Mouse (Mus musculus): ENCODE results near the gene Fam184b.

DNA sequence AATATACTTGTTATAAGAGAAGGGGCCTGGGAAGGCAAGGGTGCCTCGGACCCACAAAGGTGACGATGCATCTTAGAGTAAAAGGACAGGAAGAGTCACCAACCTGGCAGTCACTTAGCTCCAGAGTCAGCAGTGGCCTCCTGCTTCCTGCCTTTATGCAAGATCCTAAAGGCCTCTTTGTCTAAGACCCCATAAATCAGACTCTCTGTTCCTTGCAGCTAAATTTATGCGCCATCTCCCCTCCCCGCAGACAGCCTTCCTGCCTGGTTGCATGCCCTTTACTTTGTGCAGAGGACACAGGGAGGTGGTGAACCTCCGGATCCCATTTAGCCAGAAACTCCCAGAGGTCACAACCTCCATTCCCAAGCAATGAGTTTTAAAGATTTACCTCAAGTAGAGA is 66.6 kb downstream of the Fam184b start:
- TF ChIP-seq CTCF (IDR thresholded peaks at IDR 0.05; ENCODE audit: borderline replicate concordance, insufficient read depth, low read depth, low read length), result no peak
- no peak for TF ChIP-seq POLR2A (IDR thresholded peaks at IDR 0.05; ENCODE audit: borderline replicate concordance, insufficient read depth, low read length)
